Mouse (Mus musculus) liver, postnatal 0 days (tissue): Measurements from ENCODE around the gene Dock6.

Source experiments
- CTCF ChIP-seq: sonication (generic); IDR thresholded peaks from 2 replicates; pipeline ENCODE4 v1.5.1; 2016; ENCODE audit warnings: antibody characterized with exemption, low read depth
- EP300 ChIP-seq: IDR thresholded peaks from 2 replicates; pipeline ENCODE4 v1.6.1; 2016; ENCODE audit warnings: antibody characterized with exemption, low read depth, mild to moderate bottlenecking

- TF ChIP-seq CTCF: no peak
- no peak for TF ChIP-seq EP300
These were observed 34.3 kb downstream of the Dock6 start for GRCm38 (mm10) chr9:21818125-21818524.
